8 mouse cellular contexts compared by ENCODE assay signal in the genomic region with DNA sequence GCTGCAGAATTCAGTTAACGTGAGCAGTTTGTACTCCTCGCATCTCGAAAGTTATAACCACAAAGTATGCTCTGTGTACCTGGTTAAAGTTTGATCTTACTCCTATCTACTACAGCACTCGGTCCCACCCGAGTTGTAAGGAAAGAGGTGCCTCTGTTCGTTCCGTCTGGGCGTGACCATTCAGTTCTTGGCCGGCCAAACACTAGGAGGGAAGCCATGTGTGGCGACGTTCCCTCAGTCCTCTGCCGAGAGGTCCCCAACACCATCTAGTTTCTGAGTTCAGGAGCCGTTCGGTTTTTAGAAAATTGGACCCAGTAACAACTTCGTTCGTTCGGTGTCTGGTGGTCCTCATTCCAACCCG. TPM values are rescaled to one million over a fixed set of nuclear protein-coding genes. Genes with fewer than 3 reads are reported as not detected.
DNase-seq lines count a peak whose midpoint lies in the region; ATAC-seq and TF ChIP-seq lines count a peak whose summit lies in the region.

No protein-coding gene starts in this region.

- no peak for DNase-seq in kidney, adult 2 months
- DNase-seq in kidney, adult 11 months, result no peak
- DNase-seq in midbrain, embryonic 10.5 days (ENCODE audit: low spot score), result no peak
- DNase-seq in layer of hippocampus, adult 9-10 months (ENCODE audit: low spot score), result no peak
- DNase-seq in urinary bladder, postnatal 4 days (ENCODE audit: low spot score in 2 of 2), result no peak
- no peak for DNase-seq in left cerebral cortex, adult 11 months (ENCODE audit: low spot score)

- TF ChIP-seq POLR2A in kidney, adult 2 months (IDR thresholded peaks at IDR 0.05; ENCODE audit: low read depth, low read length), result no peak
- TF ChIP-seq POLR2A in bone marrow macrophage, adult 2 months (IDR thresholded peaks at IDR 0.05; ENCODE audit: borderline replicate concordance, low read depth, low read length), result no peak

- H3K4me2 ChIP-seq in hindbrain, embryonic 13.5 days, result peak overlapping the region; percentile 84

- peaks cover 4% of the 10 kb centered on the region; the same call in 1 of the 2 replicates for H3K4me1 ChIP-seq in kidney, adult 2 months (ENCODE audit: control insufficient read depth, insufficient read depth, low read length)
- H3K4me1 ChIP-seq in bone marrow macrophage, adult 2 months (ENCODE audit: control insufficient read depth, insufficient read depth, low read length), result peaks cover 9% of the 10 kb centered on the region
- H3K4me1 ChIP-seq in hindbrain, embryonic 13.5 days (replicated peaks), result peaks cover 20% of the 10 kb centered on the region
- peaks cover 19% of the 10 kb centered on the region for H3K4me1 ChIP-seq in midbrain, embryonic 10.5 days

- peak overlapping the region; percentile 85 for H3K4me3 ChIP-seq in kidney, adult 2 months (ENCODE audit: insufficient read depth, low read depth, low read length)
- peak overlapping the region; percentile 70 for H3K4me3 ChIP-seq in bone marrow macrophage, adult 2 months (ENCODE audit: insufficient read depth, low read length)
- H3K4me3 ChIP-seq in hindbrain, embryonic 13.5 days, result peak overlapping the region; percentile 96
- peak overlapping the region; percentile 92 for H3K4me3 ChIP-seq in midbrain, embryonic 10.5 days

- ATAC-seq in hindbrain, embryonic 13.5 days (ENCODE audit: low FRiP score), result no peak

- H3K27me3 ChIP-seq in kidney, adult 2 months (replicated peaks; ENCODE audit: control insufficient read depth, insufficient read depth, low read length), result no peaks in the 10 kb centered on the region
- no peaks in the 10 kb centered on the region for H3K27me3 ChIP-seq in hindbrain, embryonic 13.5 days
- no peaks in the 10 kb centered on the region for H3K27me3 ChIP-seq in midbrain, embryonic 10.5 days (ENCODE audit: low read depth, poor library complexity, severe bottlenecking)

- WGBS in kidney, adult 2 months, result 33% methylated on average over 18 of the region's 18 CpGs
- 37% methylated on average over 18 of the region's 18 CpGs for WGBS in hindbrain, embryonic 13.5 days
- WGBS in midbrain, embryonic 10.5 days, result 45% methylated on average over 18 of the region's 18 CpGs

- peak overlapping the region; percentile 98 for H3K9ac ChIP-seq in hindbrain, embryonic 13.5 days

- peaks cover under 1% of the 10 kb centered on the region for H3K36me3 ChIP-seq in kidney, adult 2 months (ENCODE audit: control insufficient read depth, insufficient read depth, low read length)
- H3K36me3 ChIP-seq in hindbrain, embryonic 13.5 days, result peaks cover 28% of the 10 kb centered on the region
- H3K36me3 ChIP-seq in midbrain, embryonic 10.5 days, result peaks cover 35% of the 10 kb centered on the region

- H3K27ac ChIP-seq in kidney, adult 2 months (ENCODE audit: insufficient read depth, low read depth, low read length), result peak overlapping the region; percentile 95; the same call in 1 of the 2 replicates
- peak overlapping the region; percentile 95 for H3K27ac ChIP-seq in bone marrow macrophage, adult 2 months (ENCODE audit: insufficient read depth, low read depth, low read length)
- H3K27ac ChIP-seq in hindbrain, embryonic 13.5 days, result peak overlapping the region; percentile 94
- H3K27ac ChIP-seq in midbrain, embryonic 10.5 days (replicated peaks), result peak overlapping the region; percentile 99

- TF ChIP-seq CTCF in kidney, adult 2 months (conservative IDR thresholded peaks at IDR 0.05; ENCODE audit: insufficient read depth, insufficient read length, low read depth, low read length), result no peak
- no peak for TF ChIP-seq CTCF in bone marrow macrophage, adult 2 months (IDR thresholded peaks at IDR 0.05; ENCODE audit: low read depth, low read length)

- H3K9me3 ChIP-seq in hindbrain, embryonic 13.5 days, result no peaks in the 10 kb centered on the region
- H3K9me3 ChIP-seq in midbrain, embryonic 10.5 days (replicated peaks), result no peaks in the 10 kb centered on the region

RNA-seq across cellular contexts. Expression of a gene that starts 0.7 kb away (rescaled TPM):
- 22.9 and 25.4 TPM in 2 replicates for polyA plus RNA-seq in kidney, adult 2 months (2012; rRNA removed)
- polyA plus RNA-seq in bone marrow macrophage, adult 2 months (2012; ENCODE audit: insufficient read depth, insufficient read length, missing spikeins), result 9.4 and 14.4 TPM in 2 replicates
- polyA plus RNA-seq in hindbrain, embryonic 13.5 days (2015; fragmentation: Nextera tagmentation; extraction: Ambion mirVana), result 19.9 and 21.8 TPM in 2 replicates
- 30.9 and 32.3 TPM in 2 replicates for polyA plus RNA-seq in midbrain, embryonic 10.5 days (2016; fragmentation: Nextera tagmentation; extraction: Ambion mirVana)

RNA-seq across cellular contexts. Expression of a gene that starts 1.0 kb away (rescaled TPM):
- 0.14 and 0.16 TPM in 2 replicates for polyA plus RNA-seq in kidney, adult 2 months (2012; rRNA removed)
- not detected in 2 replicates for polyA plus RNA-seq in bone marrow macrophage, adult 2 months (2012; ENCODE audit: insufficient read depth, insufficient read length, missing spikeins)
- 1.4 and 1.6 TPM in 2 replicates for polyA plus RNA-seq in hindbrain, embryonic 13.5 days (2015; fragmentation: Nextera tagmentation; extraction: Ambion mirVana)
- polyA plus RNA-seq in midbrain, embryonic 10.5 days (2016; fragmentation: Nextera tagmentation; extraction: Ambion mirVana), result 0.66 and 1.0 TPM in 2 replicates

RNA-seq across cellular contexts. Expression of a gene that starts 28.0 kb away (rescaled TPM):
- polyA plus RNA-seq in kidney, adult 2 months (2012; rRNA removed), result 1.1 TPM in 2 replicates
- not detected in 2 replicates for polyA plus RNA-seq in bone marrow macrophage, adult 2 months (2012; ENCODE audit: insufficient read depth, insufficient read length, missing spikeins)
- polyA plus RNA-seq in hindbrain, embryonic 13.5 days (2015; fragmentation: Nextera tagmentation; extraction: Ambion mirVana), result 0.70 and 0.89 TPM in 2 replicates
- 0.25 TPM in 1 of 2 replicates, not detected in the other for polyA plus RNA-seq in midbrain, embryonic 10.5 days (2016; fragmentation: Nextera tagmentation; extraction: Ambion mirVana)

RNA-seq across cellular contexts. Expression of a gene that starts 36.3 kb away (rescaled TPM):
- 16.7 and 24.5 TPM in 2 replicates for polyA plus RNA-seq in kidney, adult 2 months (2012; rRNA removed)
- polyA plus RNA-seq in bone marrow macrophage, adult 2 months (2012; ENCODE audit: insufficient read depth, insufficient read length, missing spikeins), result 110 and 117 TPM in 2 replicates
- 65.1 and 65.4 TPM in 2 replicates for polyA plus RNA-seq in hindbrain, embryonic 13.5 days (2015; fragmentation: Nextera tagmentation; extraction: Ambion mirVana)
- 91.9 and 94.1 TPM in 2 replicates for polyA plus RNA-seq in midbrain, embryonic 10.5 days (2016; fragmentation: Nextera tagmentation; extraction: Ambion mirVana)
